Mouse (Mus musculus): ENCODE measurements around the gene Adgrb2.

The Adgrb2 gene

DNA sequence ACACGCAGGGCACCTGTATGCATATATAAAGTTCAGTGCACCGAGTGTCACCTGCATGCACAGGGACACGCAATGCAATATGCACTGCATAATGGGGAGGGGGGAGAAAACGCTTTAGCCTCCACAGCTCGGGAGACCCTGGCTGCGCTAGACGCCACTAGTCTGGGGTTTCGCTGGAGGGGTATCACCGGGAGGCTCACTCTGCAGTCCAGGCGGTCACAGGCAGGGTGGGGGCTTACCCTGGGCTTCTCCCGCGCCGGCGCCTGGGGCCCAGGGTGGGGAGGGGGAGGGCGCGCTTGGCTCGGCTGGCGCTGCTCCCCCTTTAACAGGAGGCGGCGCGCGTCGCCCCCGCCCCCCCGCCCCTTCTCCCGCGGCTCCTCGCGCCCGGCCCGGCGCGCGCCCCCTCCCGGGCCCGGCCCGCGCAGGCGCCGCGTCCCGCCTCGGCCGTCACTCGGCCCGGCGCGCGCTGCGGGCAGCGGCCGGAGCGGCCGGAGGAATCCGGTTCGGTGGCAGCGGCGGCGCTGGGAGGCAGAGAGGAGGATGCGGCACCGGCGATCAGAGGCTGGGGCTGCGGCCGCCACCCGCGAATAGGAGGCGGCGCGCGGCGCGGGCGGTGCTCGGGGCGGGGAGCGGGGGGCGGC, at the start of gene Adgrb2:
TSS of gene Adgrb2 (plus strand) at position 450 of the 641 bp plus-strand sequence.
- peak; percentile 50 for DNase-seq (ENCODE audit: low read depth, low spot score)

DNA sequence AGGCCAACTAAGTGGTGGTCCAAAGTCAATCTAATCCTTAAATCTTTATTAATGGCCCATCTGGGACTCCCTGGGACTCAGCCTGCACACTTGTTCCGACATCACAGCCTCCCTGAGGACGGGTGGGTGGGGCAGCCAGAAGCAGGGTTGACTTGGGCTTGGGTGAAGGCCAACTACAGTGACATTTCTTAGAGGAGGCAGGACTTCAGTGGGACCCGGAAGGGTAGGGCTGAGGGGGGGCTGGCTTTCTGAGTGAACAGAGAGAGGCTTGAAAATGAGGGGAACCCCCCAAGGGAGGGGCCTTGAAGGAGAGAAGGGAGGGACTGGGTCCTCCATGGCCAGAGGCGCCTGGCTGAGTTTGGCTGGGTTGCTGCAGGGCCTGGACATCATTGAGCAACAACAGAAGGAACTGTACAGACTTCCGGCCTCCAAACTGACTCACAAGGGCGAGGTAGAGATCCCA, 33.3 kb upstream of the Adgrb2 start:
- DNase-seq (ENCODE audit: low read depth, low spot score) = no peak

DNA sequence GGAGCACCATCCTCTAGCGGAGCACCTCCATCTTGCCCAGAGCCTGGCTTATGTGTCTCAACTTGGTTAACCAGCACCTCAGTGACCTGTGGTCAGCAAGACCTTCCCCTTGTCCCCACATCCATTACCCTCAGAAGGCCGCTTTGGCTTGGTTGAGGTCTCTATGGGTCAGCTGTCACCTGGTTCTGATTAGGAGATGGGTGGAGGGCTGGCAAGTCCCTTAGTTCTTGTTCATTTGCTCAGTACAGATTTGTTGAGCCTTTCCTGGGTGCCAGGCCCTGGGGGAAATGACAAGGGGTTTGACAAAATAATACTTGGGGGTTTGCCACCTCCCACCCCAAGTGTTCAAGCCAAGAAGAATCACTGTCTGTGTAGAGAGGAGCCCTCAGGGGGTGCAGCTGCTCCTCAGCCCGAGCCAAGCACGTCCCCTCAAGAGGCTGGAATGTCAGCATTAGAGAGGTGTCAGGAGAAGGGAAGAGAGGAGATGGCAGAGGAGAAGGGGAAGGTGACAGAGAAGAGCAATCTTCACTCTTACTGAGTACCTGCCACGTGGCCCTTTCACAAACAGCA, 32.3 kb upstream of the Adgrb2 start:
- DNase-seq (ENCODE audit: low read depth, low spot score) = no peak

DNA sequence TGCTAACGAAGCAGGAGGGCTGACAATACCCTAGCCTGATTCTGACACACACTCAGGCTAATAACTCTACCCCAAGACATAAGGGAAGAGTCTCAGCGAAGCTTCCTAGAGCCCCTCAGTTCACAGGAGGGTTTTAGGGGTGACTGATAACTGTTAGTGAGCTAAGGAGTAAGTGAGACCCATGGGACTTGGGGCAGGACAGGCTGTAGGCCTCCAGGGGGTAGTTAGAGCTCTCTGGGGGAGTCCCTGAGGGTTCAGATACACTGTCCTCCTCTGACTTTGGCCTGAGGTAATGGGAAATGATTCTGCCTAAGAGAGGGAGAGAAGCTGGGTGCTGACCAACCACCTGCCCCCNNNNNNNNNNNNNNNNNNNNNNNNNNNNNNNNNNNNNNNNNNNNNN, 30.1 kb upstream of the Adgrb2 start:
- no peak for DNase-seq (ENCODE audit: low read depth, low spot score)

DNA sequence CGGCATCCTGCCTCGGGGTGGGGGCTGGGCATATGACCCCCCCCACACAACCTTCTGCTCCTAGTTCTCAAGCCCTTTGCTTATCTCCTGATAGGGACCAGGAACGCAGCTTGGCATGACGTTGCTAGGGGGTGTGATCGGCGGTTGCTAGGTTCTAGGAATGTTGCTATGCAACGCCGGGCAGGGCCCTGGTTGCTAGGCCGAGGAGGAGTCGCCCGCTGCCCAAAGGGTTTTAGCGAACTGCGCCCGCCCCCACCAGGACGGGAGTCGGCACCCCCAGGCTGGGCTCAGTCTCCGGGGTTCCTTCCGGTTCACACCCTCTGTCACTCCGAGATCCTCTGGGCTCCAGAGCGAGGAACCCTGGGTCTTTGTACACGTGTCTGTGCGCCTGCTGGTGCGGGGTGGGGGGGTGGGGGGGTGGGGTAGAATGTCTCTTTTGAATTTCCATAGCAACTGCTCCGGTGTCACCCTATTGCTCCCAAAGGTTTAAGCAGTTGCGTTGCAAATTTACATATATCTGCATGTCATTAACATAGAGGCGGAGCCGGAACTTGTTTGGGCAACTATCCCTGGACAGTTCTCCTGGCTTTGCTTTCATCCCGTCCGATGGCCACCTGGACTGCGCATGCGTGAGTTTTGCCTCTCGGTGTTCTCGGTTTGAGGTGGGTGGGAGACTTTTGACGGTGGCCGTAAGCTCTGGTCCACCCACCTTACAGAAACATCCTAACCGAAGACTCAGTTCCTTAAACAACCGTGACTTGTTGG, 24.3 kb upstream of the Adgrb2 start:
- DNase-seq (ENCODE audit: low read depth, low spot score) = peak; percentile 92

DNA sequence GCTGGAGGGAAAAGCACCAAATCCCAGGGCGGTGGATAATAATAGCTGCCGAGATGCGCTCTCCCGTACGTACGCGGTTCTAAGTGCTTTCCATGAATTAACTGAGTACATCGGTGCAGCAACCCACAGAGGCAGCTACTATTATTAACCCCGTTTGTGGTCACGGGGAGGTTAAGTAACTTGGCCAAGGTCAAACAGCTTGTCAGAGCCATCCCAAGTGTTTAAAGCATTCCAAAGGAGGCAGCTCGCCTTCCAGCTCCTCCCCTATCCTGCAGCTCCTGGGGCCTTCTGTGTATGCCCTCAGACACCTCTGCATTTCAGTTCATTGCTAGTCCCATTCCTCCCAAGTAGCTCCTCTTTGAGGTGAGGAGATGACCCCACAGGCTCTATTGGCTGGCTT, 19.4 kb upstream of the Adgrb2 start:
- peak; percentile 87 for DNase-seq (ENCODE audit: low read depth, low spot score)

DNA sequence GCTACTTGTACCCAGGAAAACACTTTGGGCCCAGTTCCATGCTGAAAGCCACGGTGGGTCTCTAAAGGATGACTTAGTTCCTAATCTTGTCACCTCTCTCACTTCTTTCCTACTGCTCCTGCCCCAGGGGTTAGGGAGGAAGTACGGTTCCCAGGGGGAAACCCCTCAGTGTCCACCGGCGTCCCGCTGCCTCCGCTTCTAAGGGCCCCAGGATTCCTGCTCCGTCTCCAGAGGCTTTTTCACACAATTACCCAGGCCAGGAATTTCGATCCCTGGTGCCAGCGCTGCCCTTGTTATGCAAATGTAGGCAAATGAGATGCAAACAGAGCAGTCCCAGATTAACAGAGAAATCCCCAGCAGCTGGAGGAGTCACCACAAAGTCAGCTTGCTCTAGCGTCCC, 18.5 kb upstream of the Adgrb2 start:
- DNase-seq (ENCODE audit: low read depth, low spot score) = peak; percentile 89

DNA sequence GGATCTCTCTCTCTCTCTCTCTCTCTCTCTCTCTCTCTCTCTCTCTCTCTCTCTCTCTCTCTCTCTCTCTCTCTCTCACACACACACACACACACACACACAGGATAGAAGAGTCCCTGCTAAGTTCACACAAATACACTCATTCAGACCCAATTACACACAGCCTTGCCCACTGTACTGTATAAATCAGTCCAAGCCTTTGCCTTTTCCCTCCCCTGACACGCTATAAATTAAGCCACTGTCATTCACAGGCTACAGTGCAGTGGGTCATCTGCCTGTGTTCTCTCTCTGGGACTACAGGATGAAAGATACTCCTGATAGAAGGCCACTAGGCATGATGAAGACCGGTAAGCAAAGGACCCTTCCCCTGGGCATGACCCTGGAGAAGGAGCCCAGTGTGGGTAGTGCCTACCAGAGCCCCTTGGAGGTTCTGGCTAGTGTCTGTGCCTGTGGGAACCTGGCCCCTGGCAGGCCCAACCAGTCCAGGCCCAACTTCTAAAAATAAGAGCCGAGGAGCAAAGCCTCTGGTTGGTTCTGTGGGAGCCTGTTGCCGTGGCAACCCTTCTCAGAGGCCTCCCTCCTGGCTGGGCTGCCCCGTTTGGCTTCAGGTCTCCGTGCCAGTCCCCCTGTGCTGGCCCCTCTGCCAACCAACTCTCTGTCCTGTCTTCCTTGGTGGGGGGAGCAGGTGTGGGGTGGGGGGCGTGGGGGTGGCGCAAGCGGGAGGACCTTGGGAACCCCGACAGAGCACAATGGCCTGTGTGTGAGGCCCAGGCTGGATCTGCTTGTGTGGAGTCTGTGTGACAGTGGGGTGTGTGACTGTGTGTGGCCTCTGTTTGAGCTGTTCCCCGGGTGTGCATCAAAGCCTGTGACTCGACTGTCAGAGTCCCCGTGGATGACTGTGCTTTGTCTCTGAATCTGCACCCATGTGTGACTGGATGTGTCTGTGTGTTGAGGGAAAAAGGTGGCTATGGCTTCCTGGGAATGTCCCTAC, 17.4 kb upstream of the Adgrb2 start:
- peak; percentile 42 for DNase-seq (ENCODE audit: low read depth, low spot score)

DNA sequence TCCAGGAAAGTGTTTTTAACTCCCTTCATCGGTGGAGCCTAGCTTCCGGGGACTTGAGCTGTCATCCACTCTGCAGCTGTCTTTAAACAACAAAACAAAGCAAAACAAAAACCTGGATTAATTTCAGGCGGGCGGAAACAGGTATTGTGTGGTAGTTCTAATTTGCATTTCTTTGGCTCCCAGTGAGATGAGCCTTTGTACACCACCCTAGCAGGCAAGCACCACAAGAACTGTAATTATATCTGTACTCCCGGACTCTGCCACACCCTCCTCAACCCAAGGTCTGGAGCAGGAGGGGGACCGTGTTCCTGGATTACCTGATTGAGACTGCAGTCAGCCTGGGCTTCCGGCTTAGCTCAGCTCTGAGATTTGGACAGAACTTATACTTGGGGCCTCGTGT, 14.5 kb upstream of the Adgrb2 start:
- peak; percentile 84 for DNase-seq (ENCODE audit: low read depth, low spot score)

DNA sequence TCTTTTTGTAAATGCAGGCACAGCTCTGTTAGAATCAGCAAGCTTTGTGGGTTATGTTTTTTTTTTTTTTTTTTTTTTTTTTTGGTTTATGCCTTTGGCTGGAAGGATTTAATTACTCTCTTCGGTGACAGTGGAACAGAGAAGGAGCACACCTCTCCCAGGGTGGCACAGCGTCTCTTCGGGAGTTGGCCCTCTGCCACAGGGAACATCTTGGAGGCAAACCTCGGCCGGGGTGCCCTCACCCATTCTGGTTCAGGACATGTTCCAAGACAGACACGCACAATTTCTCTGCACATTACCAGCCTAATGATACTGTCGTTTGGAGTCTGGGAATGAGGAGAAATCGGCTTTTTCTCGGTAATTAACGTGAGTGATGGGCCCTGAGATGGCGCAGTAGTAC, 13.8 kb upstream of the Adgrb2 start:
- DNase-seq (ENCODE audit: low read depth, low spot score) = no peak

DNA sequence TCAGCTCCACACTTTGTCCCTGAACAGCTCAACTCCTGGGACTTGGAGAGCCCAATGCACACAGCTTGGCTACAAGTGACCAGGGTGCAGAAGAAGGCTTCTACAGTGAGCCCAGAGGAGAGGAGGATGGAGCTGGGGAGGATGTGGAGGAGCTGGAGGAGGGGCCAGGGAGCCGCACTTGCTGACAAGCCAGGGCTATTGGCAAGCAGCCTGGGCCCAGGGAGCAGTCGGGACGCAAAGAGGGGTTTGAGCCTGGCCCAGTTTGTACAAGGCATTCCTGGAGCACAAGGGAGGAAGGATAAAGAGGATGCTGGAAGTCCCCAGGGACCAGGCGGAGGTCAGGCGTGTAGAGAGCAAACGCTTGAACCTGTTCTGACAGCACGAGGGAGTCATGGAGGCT, 12.7 kb upstream of the Adgrb2 start:
- peak; percentile 35 for DNase-seq (ENCODE audit: low read depth, low spot score)

DNA sequence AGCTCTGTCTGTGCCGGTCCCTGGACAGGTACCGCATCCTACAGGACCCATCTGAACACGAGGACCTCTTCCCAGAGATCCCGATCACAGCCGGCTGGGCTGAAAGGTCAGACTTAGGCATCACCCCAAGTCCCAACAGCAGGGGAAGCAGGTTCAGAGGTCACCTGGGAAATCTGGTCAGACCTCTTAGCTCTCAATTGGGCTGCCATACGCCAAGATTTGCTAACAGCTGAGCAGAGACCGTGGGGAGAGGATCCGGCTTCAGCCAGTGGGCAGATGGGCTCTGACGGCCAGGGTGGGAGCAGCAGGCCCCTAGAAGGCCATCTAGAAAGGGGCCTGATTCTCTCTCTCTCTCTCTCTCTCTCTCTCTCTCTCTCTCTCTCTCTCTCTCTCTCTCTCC, 10.4 kb upstream of the Adgrb2 start:
- no peak for DNase-seq (ENCODE audit: low read depth, low spot score)

DNA sequence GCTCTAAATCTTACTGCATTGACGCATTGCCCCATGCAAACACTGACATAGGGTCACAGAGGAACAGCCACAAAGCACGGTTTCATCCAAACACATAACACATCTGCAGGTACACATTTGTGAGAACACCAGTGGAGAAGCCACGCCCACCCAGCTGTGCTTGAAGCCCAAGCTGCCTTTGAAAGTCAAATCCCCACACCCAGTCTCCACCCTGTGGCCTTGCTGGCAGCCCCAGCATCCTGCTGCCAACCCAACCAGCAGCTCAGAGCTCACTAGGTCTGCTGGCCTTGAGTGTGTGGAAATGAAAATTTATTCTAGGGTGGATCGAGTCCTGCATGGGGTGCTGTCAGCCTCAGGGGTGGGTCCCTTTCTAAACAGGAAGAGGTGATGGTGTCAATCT, 7.4 kb upstream of the Adgrb2 start:
- DNase-seq (ENCODE audit: low read depth, low spot score) = peak; percentile 82

DNA sequence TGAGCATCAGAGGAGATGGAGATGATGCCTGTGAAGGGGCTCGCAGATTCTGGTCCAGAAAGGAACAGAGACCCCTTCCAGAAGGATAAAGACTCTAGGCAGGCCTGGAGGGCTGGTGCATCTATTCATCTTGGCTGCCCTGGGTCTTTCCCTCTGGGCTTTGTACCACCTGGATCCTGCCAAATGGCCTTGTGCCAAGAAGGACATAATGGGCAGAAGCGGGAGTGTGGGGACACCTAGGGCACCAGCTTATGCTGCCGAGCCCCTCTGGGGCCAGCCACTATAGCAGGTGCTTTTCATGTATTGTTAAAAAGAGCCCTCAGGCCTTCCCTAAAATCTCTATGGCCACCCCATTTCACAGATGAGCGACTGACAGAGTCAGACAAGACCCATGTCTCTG, 6.4 kb upstream of the Adgrb2 start:
- DNase-seq (ENCODE audit: low read depth, low spot score) = no peak

DNA sequence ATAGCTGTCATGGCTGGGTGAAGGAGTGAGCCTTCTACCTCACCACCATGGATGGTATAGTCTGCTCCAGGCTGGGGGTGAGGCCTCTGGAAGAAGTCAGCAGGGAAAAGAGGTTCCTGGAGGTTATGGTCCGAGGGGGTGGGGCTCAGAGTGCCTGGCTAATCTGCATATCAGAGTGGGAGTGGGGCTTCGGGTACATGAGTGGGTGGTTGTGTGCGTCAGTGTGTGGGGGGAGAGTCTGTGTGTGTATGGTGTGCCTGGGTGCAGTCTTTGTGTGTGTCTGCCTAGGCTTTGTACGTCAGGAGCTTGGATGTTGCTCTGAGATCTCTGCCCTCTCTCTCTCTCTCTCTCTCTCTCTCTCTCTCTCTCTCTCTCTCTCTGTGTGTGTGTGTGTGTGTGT, 5.7 kb upstream of the Adgrb2 start:
- DNase-seq (ENCODE audit: low read depth, low spot score) = no peak

DNA sequence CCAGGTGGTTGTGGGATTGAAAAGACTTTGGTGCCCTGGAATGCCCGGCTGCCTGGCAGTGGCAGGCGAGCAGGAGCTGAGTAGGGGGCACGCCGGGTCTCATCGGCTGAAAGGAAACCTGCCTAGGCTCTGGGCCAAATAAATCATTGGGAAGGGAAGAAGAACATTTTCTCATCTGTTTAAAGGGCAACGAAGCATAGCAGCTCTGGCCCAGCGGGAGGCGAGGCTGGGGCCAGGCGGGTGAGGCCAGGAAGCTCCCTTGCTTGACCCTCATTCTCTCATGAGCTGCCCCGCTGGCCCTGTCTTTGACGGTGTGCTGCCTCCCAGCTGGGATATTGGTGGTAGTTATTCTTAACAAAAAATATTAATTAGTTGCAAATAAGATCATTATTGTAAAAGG, 3.0 kb upstream of the Adgrb2 start:
- no peak for DNase-seq (ENCODE audit: low read depth, low spot score)

DNA sequence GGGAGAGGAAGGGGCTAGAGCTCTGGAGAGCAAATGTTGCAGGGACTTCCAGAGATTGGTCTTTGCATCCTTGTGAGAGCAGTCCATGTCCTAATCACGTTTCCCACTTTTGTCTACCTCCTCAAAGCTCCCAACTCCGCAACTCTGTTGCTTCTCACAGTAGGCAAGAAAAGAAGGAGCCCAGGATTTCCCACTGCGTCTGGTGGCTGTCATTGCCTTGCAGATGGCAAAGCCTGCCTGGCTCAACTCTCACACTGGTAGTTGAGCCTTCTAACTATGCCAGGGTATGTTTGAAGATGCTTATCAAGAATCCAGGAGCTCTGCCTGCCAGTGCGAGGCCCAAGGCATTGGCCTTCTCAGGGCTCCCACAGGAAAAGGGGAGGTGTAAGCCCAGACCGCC, 1.6 kb upstream of the Adgrb2 start:
- no peak for DNase-seq (ENCODE audit: low read depth, low spot score)

DNA sequence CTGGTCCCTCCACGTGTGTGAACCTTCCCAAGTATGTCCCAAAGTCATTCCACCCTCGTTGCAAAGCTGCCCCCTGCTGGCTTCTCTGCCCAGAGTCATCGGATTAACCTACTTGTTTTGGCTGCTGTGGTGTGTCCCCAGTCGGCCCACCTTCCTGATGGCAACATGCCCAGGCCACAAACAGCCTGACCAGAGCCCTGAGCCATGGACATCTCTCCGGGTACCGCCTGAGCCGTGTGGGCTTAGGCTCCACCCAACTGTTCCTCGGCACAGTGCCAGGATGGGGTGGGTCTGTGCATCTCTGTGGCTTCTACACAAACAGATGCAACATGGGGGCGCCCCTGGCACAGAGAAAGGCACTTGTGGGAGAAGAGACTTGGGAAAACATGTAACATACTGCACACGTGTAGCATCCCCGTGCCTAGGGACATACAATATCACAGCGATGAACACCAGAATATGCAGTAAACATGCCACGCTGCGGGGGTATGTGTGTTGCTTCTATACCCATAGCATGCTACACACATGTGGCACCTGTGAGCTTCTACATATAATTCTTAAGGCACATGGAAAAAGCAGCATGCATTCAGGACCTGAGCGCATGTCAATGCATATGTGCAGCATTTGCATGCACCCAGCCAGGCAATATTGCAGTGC, 778 bp upstream of the Adgrb2 start:
- DNase-seq (ENCODE audit: low read depth, low spot score) = peak; percentile 80

DNA sequence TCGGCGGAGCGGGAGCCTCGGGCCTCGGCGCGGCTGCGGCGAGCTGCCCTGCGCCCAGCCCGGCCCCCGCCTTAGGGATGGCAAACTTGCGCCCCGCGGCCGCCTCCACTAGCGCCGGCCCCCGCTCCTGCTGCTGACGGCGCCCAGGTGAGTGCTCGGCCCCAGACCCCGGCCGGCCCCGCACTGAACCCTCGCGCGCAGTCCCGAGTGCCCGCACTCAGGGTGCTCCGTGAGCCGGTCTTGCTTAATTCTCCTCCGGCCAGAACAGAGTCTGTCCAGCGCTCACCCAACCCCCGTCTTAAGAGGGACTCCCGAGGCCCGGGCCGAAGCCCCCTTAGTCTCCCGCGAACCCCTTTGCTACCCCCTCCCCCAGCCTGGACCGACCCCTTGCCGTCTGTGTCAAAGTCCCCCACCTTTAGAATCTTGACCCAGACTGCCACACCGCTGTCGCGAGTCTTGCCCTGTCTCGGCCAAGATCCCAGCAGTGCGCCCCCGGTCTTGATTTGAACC, 546 bp downstream of the Adgrb2 start:
- peak; percentile 52 for DNase-seq (ENCODE audit: low read depth, low spot score)

DNA sequence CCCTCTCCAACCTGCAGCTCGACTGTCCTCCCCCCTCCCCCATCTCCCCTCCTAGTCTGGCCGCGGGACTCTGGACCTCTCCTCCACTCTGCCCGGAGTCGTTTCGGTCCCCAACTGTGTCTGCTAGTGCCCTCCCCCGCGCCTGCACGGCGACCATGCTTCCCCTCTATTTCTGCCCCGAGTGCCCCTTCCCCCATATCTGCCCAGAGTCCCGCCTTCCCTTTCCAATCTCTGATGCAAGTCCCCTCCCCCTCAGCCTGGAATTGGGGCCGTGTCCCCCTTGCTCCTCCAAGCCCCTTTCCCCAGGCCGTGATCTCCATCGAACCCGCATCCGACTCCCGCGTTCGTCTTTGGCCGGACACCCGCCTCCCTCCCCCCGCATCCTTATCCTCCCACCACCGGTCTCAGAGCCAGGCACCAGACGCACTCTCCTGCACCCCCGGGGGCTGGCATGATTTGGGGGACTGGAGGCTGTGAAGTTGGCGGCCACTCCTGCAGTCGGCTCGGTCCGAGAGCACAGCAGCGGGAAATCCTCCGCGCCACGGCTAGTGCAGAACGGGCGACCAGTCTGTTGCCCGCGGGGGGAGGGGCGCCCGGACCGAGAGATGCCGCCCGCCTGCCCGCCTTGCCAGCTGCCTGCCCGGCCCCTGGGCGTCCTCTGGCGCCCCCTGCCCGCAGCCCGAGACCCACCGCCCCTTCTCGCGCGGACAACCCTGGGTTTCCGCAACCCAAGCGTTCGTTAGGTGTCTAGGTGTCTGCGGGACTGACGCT, 1.2 kb downstream of the Adgrb2 start:
- DNase-seq (ENCODE audit: low read depth, low spot score) = peak; percentile 57
